Mouse (Mus musculus) kidney, postnatal 0 days (tissue): ENCODE results near the gene Mzf1. TPM values are rescaled to one million over a fixed set of nuclear protein-coding genes. Genes with fewer than 3 reads are reported as not detected.

ENCODE experiments used
- ATAC-seq: fragments of 200-750 bp; cut with Nextera tagmentation; replicated peaks from 2 replicates; pipeline ENCODE4 v1.8.0; 2017; ENCODE audit warnings: low read depth, moderate number of reproducible peaks, moderate TSS enrichment, moderate library complexity; ENCODE audit not compliant: low FRiP score
- DNase-seq: peaks from one replicate; pipeline ENCODE4 v3.0.0-alpha.2; 2016; ENCODE audit warnings: low spot score
- H3K27ac ChIP-seq: fragments of 300-500 bp; sonication (generic); 2 replicates; pipeline ENCODE4 v1.5.1; 2014; ENCODE audit warnings: mild to moderate bottlenecking
- H3K27me3 ChIP-seq: fragments of 300-500 bp; sonication (generic); 2 replicates; pipeline ENCODE4 v1.6.1; 2014; ENCODE audit warnings: low read length, mixed read lengths; ENCODE audit not compliant: insufficient read depth
- H3K36me3 ChIP-seq: fragments of 300-500 bp; sonication (generic); 2 replicates; pipeline ENCODE4 v1.6.1; 2014; ENCODE audit warnings: low read length, mixed read lengths; ENCODE audit not compliant: insufficient read depth
- H3K4me1 ChIP-seq: fragments of 300-500 bp; sonication (generic); replicated peaks from 2 replicates; pipeline ENCODE4 v1.6.1; 2014; ENCODE audit warnings: antibody characterized with exemption, low read length, mixed read lengths; ENCODE audit not compliant: insufficient read depth
- H3K4me2 ChIP-seq: fragments of 300-500 bp; sonication (generic); 2 replicates; pipeline ENCODE4 v1.6.1; 2014; ENCODE audit warnings: mild to moderate bottlenecking, low read length, moderate library complexity, mixed read lengths
- H3K4me3 ChIP-seq: fragments of 300-500 bp; sonication (generic); replicated peaks from 2 replicates; pipeline ENCODE4 v1.5.1; 2014; ENCODE audit warnings: low read depth, low read length
- H3K9ac ChIP-seq: fragments of 300-500 bp; sonication (generic); 2 replicates; pipeline ENCODE4 v1.6.1; 2014; ENCODE audit warnings: low read depth, low read length
- H3K9me3 ChIP-seq: fragments of 300-500 bp; sonication (generic); replicated peaks from 2 replicates; pipeline ENCODE4 v1.6.1; 2016; ENCODE audit warnings: low read length, inconsistent platforms, mixed read lengths
- CTCF ChIP-seq: IDR thresholded peaks from 2 replicates; pipeline ENCODE4 v1.5.1; 2016; ENCODE audit warnings: antibody characterized with exemption, low read depth, mild to moderate bottlenecking, moderate library complexity
- WGBS: fragments of 180-500 bp; shearing (Covaris S2); extraction: QIAGEN DNeasy Blood & Tissue Kit; methylation state at CpG from one replicate; pipeline ENCODE4 v1.1.7; 2014; 5-methylcytosine and 5-hydroxymethylcytosine counted together
- polyA plus RNA-seq: library from polyadenylated mRNA; unstranded; fragments of >200 nt; fragmentation: Nextera tagmentation; extraction: Ambion mirVana; gene quantifications from 2 replicates; pipeline ENCODE4 v1.2.1, GENCODE M21; 2015

Gene Mzf1
- polyA plus RNA-seq, 1 experiment from 2014 or later = 2.3 TPM

- Histone ChIP-seq H3K36me3 (peaks cover 67% of the 10 kb centered on the region), H3K4me3 (no peak overlapping the region), H3K4me2 (no peak overlapping the region), H3K9me3 (no peaks in the 10 kb centered on the region), H3K27me3 (no peaks in the 10 kb centered on the region), H3K4me1 (peaks cover 15% of the 10 kb centered on the region), H3K27ac (no peak overlapping the region), H3K9ac (no peak overlapping the region)
- DNase-seq (no peak), ATAC-seq (no peak)
- 81% methylated on average over 2 of the region's 2 CpGs for WGBS
- TF ChIP-seq CTCF = no peak
Observed at GRCm38 (mm10) chr7:13031983-13032382, 22.6 kb downstream of the Mzf1 start.

- no peaks in the 10 kb centered on the region for H3K27me3 ChIP-seq
- H3K9me3 ChIP-seq = no peaks in the 10 kb centered on the region
- DNase-seq (peak; percentile 58), ATAC-seq (no peak)
- H3K4me3 ChIP-seq = no peak overlapping the region
- H3K4me2 ChIP-seq = no peak overlapping the region
- 77% methylated on average over 5 of the region's 5 CpGs for WGBS
- no peak overlapping the region for H3K27ac ChIP-seq
- TF ChIP-seq CTCF = peak; percentile 58; the same call in 1 of the 2 replicates
- peaks cover 13% of the 10 kb centered on the region for H3K4me1 ChIP-seq
- no peak overlapping the region for H3K9ac ChIP-seq
- H3K36me3 ChIP-seq = peaks cover 69% of the 10 kb centered on the region
Observed at GRCm38 (mm10) chr7:13031069-13031468, 23.5 kb downstream of the Mzf1 start.

GRCm38 (mm10) chr7:13028986-13029385 is 25.6 kb downstream of the Mzf1 start:
- Histone ChIP-seq H3K4me3 (no peak overlapping the region), H3K27ac (no peak overlapping the region), H3K36me3 (peaks cover 60% of the 10 kb centered on the region), H3K4me1 (peaks cover 17% of the 10 kb centered on the region), H3K27me3 (no peaks in the 10 kb centered on the region), H3K4me2 (no peak overlapping the region), H3K9me3 (no peaks in the 10 kb centered on the region), H3K9ac (no peak overlapping the region)
- TF ChIP-seq CTCF = no peak
- ATAC-seq (no peak), DNase-seq (no peak)
- WGBS = 93% methylated on average over 4 of the region's 4 CpGs

- TF ChIP-seq CTCF = no peak
- Histone ChIP-seq H3K4me1 (peaks cover 12% of the 10 kb centered on the region; the same call in 1 of the 2 replicates), H3K9me3 (no peaks in the 10 kb centered on the region), H3K4me3 (peak overlapping the region; percentile 91), H3K9ac (peak overlapping the region; percentile 94), H3K36me3 (peaks cover 41% of the 10 kb centered on the region), H3K27ac (peak overlapping the region; percentile 99; the same call in 1 of the 2 replicates), H3K4me2 (peak overlapping the region; percentile 90), H3K27me3 (no peaks in the 10 kb centered on the region)
- WGBS = 26% methylated on average over 4 of the region's 4 CpGs
- DNase-seq (no peak), ATAC-seq (no peak)
Observed at GRCm38 (mm10) chr7:13025511-13026112, 29.0 kb downstream of the Mzf1 start.

- no peak for TF ChIP-seq CTCF
- peak; percentile 82 for DNase-seq
- Histone ChIP-seq H3K9me3 (no peaks in the 10 kb centered on the region), H3K36me3 (peaks cover 32% of the 10 kb centered on the region), H3K4me3 (peak overlapping the region; percentile 91), H3K4me1 (peaks cover 12% of the 10 kb centered on the region; the same call in 1 of the 2 replicates), H3K4me2 (peak overlapping the region; percentile 90), H3K9ac (peak overlapping the region; percentile 94), H3K27ac (peak overlapping the region; percentile 99), H3K27me3 (no peaks in the 10 kb centered on the region)
- peak; percentile 45 for ATAC-seq
- 1% methylated on average over 30 of the region's 44 CpGs for WGBS
Observed at GRCm38 (mm10) chr7:13024805-13025204, 29.8 kb downstream of the Mzf1 start.

- ATAC-seq (peak; percentile 82), DNase-seq (peak; percentile 95)
- WGBS = under 1% methylated on average over 70 of the region's 95 CpGs
- TF ChIP-seq CTCF = no peak
- Histone ChIP-seq H3K4me1 (peaks cover 12% of the 10 kb centered on the region; the same call in 1 of the 2 replicates), H3K36me3 (peaks cover 26% of the 10 kb centered on the region), H3K27ac (peak overlapping the region; percentile 99), H3K9ac (peak overlapping the region; percentile 94), H3K27me3 (no peaks in the 10 kb centered on the region), H3K4me3 (peak overlapping the region; percentile 91), H3K9me3 (no peaks in the 10 kb centered on the region), H3K4me2 (peak overlapping the region; percentile 90)
Observed at GRCm38 (mm10) chr7:13023928-13024731, 30.4 kb downstream of the Mzf1 start.
